Mouse (Mus musculus) megakaryocyte-erythroid progenitor cell, adult 5-6 weeks (primary cell): ENCODE measurements around the gene Polr1c. TPM values are rescaled to one million over a fixed set of nuclear protein-coding genes. Genes with fewer than 3 reads are reported as not detected.

Experiments used
- ATAC-seq: replicated peaks from 2 replicates; pipeline ENCODE4 v1.8.0; 2016; ENCODE audit warnings: mild to moderate bottlenecking, inconsistent platforms; ENCODE audit not compliant: severe bottlenecking, poor library complexity, low FRiP score, low TSS enrichment
- total RNA-seq, 2 experiments: library from RNA; stranded (forward) in 1 of 2; stranded (reverse) in 1 of 2; fragments of 200-1000, 215-1000 nt in 1 of 2; fragments of >200 nt in 1 of 2; fragmentation: Nextera tagmentation in 1 of 2; gene quantifications; 2 replicates each; pipeline ENCODE4 v1.2.3; 2014 to 2017

Gene Polr1c
- total RNA-seq, 2 experiments from 2014 or later = 89.4 to 131 TPM

GRCm38 (mm10) chr17:46237480-46237879, 10.4 kb downstream of the Polr1c start:
- ATAC-seq = peak; percentile 2; the same call in 1 of the 2 replicates

DNA sequence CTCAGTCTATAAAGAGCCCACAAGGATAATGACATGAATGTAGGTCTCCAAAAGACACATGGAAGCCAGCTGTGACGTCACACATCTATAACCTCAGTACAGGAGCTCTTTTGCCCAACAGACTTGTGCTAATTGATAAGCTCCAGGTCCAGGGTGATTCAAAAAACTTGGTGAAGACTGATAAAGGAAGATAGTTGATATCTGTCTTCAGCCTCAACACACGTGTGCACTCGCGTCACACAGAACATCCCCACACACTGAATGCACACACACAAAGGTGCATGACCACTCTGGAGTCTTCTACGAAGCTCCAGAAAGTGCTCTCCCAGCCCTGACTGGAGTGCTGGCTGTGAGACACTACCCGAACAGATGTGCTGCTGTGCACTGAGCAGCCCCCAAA, 10.8 kb downstream of the Polr1c start:
- ATAC-seq = peak; percentile 66

GRCm38 (mm10) chr17:46236067-46236466, 11.8 kb downstream of the Polr1c start:
- no peak for ATAC-seq

DNA sequence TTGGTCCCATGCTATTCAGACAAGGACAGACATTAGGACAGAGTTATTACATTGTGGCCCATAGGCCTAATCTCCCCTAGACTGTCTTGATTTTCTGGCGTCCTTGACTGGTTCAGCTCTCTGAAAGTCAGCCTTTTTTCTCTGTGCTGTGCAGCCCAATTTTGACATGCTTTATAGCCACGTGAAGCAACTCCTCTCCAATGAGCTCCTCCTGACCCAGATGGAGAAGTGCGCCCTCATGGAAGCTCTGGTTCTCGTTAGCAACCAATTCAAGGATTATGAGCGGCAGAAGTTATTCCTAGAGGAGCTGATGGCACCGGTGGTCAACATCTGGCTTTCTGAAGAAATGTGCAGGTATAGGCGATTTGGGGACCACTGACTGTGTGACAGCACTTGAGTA, 20.3 kb downstream of the Polr1c start:
- no peak for ATAC-seq

GRCm38 (mm10) chr17:46221601-46222000, 26.3 kb downstream of the Polr1c start:
- ATAC-seq = no peak

- no peak for ATAC-seq
These were observed 37.3 kb downstream of the Polr1c start for GRCm38 (mm10) chr17:46210550-46210949.

DNA sequence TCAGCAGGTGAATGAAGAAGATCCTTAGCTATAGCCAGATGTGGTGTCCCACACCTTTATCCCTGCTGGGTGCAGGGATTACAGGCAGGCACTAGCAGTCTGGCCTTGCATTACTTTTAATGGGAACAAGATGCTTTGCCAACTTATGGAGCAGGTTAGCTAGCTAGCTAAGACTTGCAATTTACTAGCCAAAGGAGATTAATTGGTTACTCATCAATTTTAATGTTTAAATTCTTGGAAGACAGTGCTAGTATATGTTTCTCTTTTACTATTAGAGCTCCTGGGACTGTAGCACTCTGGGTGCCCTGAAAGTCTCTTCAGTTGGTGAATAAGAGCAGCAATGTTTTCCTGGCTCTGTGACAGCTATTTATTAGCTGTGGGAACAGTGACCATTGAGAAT, 41.2 kb downstream of the Polr1c start:
- no peak for ATAC-seq

GRCm38 (mm10) chr17:46203078-46203477, 44.8 kb downstream of the Polr1c start:
- ATAC-seq = no peak

GRCm38 (mm10) chr17:46202421-46203071, 45.3 kb downstream of the Polr1c start, which contains the start of the genes Polh and Xpo5:
TSS of gene Polh (minus strand) at chr17:46202645.
TSS of gene Xpo5 (plus strand) at chr17:46202782.
- ATAC-seq = peak; percentile 97

DNA sequence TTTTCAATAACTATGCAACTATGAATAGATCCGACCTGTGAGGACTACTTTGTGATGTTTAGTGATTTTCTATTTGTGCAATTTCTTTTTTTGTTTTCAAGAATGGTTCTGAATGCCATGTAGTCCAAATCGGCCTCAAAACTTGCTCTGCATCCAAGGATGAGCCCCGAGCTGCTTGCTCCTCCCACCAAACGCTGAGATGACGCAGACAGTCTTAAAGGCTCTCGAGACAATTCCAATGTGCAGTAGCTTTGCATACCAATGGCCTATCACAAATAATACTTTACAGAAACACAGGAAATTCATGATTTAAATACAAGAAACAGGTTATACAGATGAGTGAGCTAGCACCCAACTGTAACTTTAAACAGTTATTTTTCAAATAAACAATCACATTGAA, 46.7 kb downstream of the Polr1c start:
- no peak for ATAC-seq

Other genes with a start within 250 kb of the Polr1c start
- gene Vegfa, start 215.7 kb downstream of the Polr1c start, total RNA-seq (2014; fragmentation: Nextera tagmentation) = 8.8 and 12.5 TPM in 2 replicates
- gene Vegfa, start 215.7 kb downstream of the Polr1c start, total RNA-seq (2017) = 15.2 and 17.2 TPM in 2 replicates
- 67.8 and 89.9 TPM in 2 replicates for gene Mrps18a, start 137.1 kb downstream of the Polr1c start, total RNA-seq (2014; fragmentation: Nextera tagmentation)
- 39.1 and 50.0 TPM in 2 replicates for gene Mrps18a, start 137.1 kb downstream of the Polr1c start, total RNA-seq (2017)
- gene Rsph9, start 103.8 kb downstream of the Polr1c start, total RNA-seq (2014; fragmentation: Nextera tagmentation) = 4.3 TPM in 1 of 2 replicates, not detected in the other
- gene Rsph9, start 103.8 kb downstream of the Polr1c start, total RNA-seq (2017) = not detected in 2 replicates
- gene Mad2l1bp, start 94.5 kb downstream of the Polr1c start, total RNA-seq (2014; fragmentation: Nextera tagmentation) = 15.4 and 16.1 TPM in 2 replicates
- 8.0 and 9.7 TPM in 2 replicates for gene Mad2l1bp, start 94.5 kb downstream of the Polr1c start, total RNA-seq (2017)
- 47.9 and 52.5 TPM in 2 replicates for gene Gtpbp2, start 87.0 kb downstream of the Polr1c start, total RNA-seq (2014; fragmentation: Nextera tagmentation)
- gene Gtpbp2, start 87.0 kb downstream of the Polr1c start, total RNA-seq (2017) = 23.7 and 24.6 TPM in 2 replicates
- 19.9 and 27.9 TPM in 2 replicates for gene Polh, start 45.4 kb downstream of the Polr1c start, total RNA-seq (2014; fragmentation: Nextera tagmentation)
- gene Polh, start 45.4 kb downstream of the Polr1c start, total RNA-seq (2017) = 22.5 and 30.3 TPM in 2 replicates
- gene Xpo5, start 45.3 kb downstream of the Polr1c start, total RNA-seq (2014; fragmentation: Nextera tagmentation) = 58.7 and 74.9 TPM in 2 replicates
- 74.0 and 81.7 TPM in 2 replicates for gene Xpo5, start 45.3 kb downstream of the Polr1c start, total RNA-seq (2017)
- gene Yipf3, start within 50 bp of the Polr1c start, total RNA-seq (2014; fragmentation: Nextera tagmentation) = 65.9 and 69.9 TPM in 2 replicates
- gene Yipf3, start within 50 bp of the Polr1c start, total RNA-seq (2017) = 32.9 and 38.5 TPM in 2 replicates
- 0.66 and 2.7 TPM in 2 replicates for gene Lrrc73, start 5.5 kb upstream of the Polr1c start, total RNA-seq (2014; fragmentation: Nextera tagmentation)
- gene Lrrc73, start 5.5 kb upstream of the Polr1c start, total RNA-seq (2017) = 0.38 TPM in 1 of 2 replicates, not detected in the other
- 20.1 and 24.5 TPM in 2 replicates for gene Tjap1, start 35.0 kb upstream of the Polr1c start, total RNA-seq (2014; fragmentation: Nextera tagmentation)
- gene Tjap1, start 35.0 kb upstream of the Polr1c start, total RNA-seq (2017) = 15.8 and 18.5 TPM in 2 replicates
- gene Dlk2, start 49.4 kb upstream of the Polr1c start, total RNA-seq (2014; fragmentation: Nextera tagmentation) = not detected in 2 replicates
- gene Dlk2, start 49.4 kb upstream of the Polr1c start, total RNA-seq (2017) = not detected in 2 replicates
- 5.8 and 7.0 TPM in 2 replicates for gene Abcc10, start 80.3 kb upstream of the Polr1c start, total RNA-seq (2014; fragmentation: Nextera tagmentation)
- 1.6 and 8.7 TPM in 2 replicates for gene Abcc10, start 80.3 kb upstream of the Polr1c start, total RNA-seq (2017)
- 14.3 and 22.2 TPM in 2 replicates for gene Zfp318, start 135.7 kb upstream of the Polr1c start, total RNA-seq (2014; fragmentation: Nextera tagmentation)
- 17.3 and 41.5 TPM in 2 replicates for gene Zfp318, start 135.7 kb upstream of the Polr1c start, total RNA-seq (2017)
- gene Crip3, start 180.9 kb upstream of the Polr1c start, total RNA-seq (2014; fragmentation: Nextera tagmentation) = not detected in 2 replicates
- gene Crip3, start 180.9 kb upstream of the Polr1c start, total RNA-seq (2017) = not detected in 2 replicates
- not detected in 2 replicates for gene Slc22a7, start 190.4 kb upstream of the Polr1c start, total RNA-seq (2014; fragmentation: Nextera tagmentation)
- not detected in 2 replicates for gene Slc22a7, start 190.4 kb upstream of the Polr1c start, total RNA-seq (2017)
- gene Ttbk1, start 239.6 kb upstream of the Polr1c start, total RNA-seq (2014; fragmentation: Nextera tagmentation) = 0.10 TPM in 1 of 2 replicates, not detected in the other
- gene Ttbk1, start 239.6 kb upstream of the Polr1c start, total RNA-seq (2017) = 0.14 TPM in 1 of 2 replicates, not detected in the other
- 49.4 and 60.5 TPM in 2 replicates for gene Dnph1, start 248.7 kb upstream of the Polr1c start, total RNA-seq (2014; fragmentation: Nextera tagmentation)
- gene Dnph1, start 248.7 kb upstream of the Polr1c start, total RNA-seq (2017) = 15.6 and 27.7 TPM in 2 replicates